Mouse (Mus musculus): ENCODE measurements at regions not wholly inside any gene's neighbourhood (a gene's known extent, or its start where the extent isn't known, plus 50 kb on each side); places are given as distances from the start of the nearest gene placed in this dataset.

GRCm38 (mm10) chr11:8237556-8237955, 426.8 kb downstream of the Tns3 start:
- DNase-seq (ENCODE audit: low spot score) = no peak
- Histone ChIP-seq H3K9me3 (ENCODE audit: control insufficient read depth, low read length) (no peaks in the 10 kb centered on the region), H3K9ac (ENCODE audit: low read length) (no peak overlapping the region), H3K27me3 (ENCODE audit: control insufficient read depth, insufficient read depth, low read length) (no peaks in the 10 kb centered on the region), H3K4me1 (ENCODE audit: control insufficient read depth, insufficient read depth, low read length) (no peaks in the 10 kb centered on the region), H3K36me3 (ENCODE audit: control insufficient read depth, insufficient read depth, low read length) (no peaks in the 10 kb centered on the region), H3K4me2 (ENCODE audit: low read depth) (no peak overlapping the region), H3K4me3 (ENCODE audit: low read depth, low read length) (no peak overlapping the region), H3K27ac (ENCODE audit: low read depth, low read length) (no peak overlapping the region)
- WGBS = 54% methylated on average over 4 of the region's 4 CpGs
- ATAC-seq (ENCODE audit: insufficient read depth, low FRiP score, low TSS enrichment) = no peak

GRCm38 (mm10) chr11:8236056-8236455, 428.3 kb downstream of the Tns3 start:
- DNase-seq (ENCODE audit: low spot score) (no peak), ATAC-seq (ENCODE audit: insufficient read depth, low FRiP score, low TSS enrichment) (no peak)
- 87% methylated on average over 2 of the region's 2 CpGs for WGBS
- no peaks in the 10 kb centered on the region for H3K4me1 ChIP-seq (ENCODE audit: control insufficient read depth, insufficient read depth, low read length)
- H3K27me3 ChIP-seq (ENCODE audit: control insufficient read depth, insufficient read depth, low read length) = no peaks in the 10 kb centered on the region
- H3K27ac ChIP-seq (ENCODE audit: low read depth, low read length) = no peak overlapping the region
- H3K9me3 ChIP-seq (ENCODE audit: control insufficient read depth, low read length) = no peaks in the 10 kb centered on the region
- H3K4me3 ChIP-seq (ENCODE audit: low read depth, low read length) = no peak overlapping the region
- no peaks in the 10 kb centered on the region for H3K36me3 ChIP-seq (ENCODE audit: control insufficient read depth, insufficient read depth, low read length)
- H3K4me2 ChIP-seq (ENCODE audit: low read depth) = no peak overlapping the region
- no peak overlapping the region for H3K9ac ChIP-seq (ENCODE audit: low read length)

DNA sequence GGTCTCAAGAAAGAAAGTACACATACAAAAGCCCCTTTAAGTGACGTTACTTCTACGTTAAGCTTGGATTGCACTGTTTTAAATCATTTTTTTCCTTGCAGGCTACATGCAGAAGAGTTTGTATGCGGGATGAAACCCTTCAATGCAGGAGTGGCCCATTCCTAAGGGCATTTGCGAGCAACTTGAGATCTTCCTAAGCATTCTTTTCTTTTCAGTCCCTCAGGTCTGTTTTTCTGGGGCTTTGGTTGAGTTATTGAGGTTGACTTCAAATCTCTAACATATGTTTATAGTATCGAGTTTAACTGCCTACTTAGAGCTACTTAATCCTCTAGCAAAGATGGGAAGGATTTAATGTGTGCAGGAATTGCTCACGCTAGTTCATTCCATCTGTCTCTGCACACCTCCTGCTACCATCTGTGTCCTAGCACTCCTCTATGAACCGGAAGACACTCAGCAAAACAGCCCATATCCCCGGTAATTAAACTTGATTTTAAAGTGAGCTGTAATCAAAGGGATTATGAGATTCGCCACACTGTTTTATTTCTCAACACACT, 431.6 kb downstream of the Tns3 start:
- Histone ChIP-seq H3K27ac (ENCODE audit: low read depth, low read length) (no peak overlapping the region), H3K4me3 (ENCODE audit: low read depth, low read length) (no peak overlapping the region), H3K36me3 (ENCODE audit: control insufficient read depth, insufficient read depth, low read length) (no peaks in the 10 kb centered on the region), H3K27me3 (ENCODE audit: control insufficient read depth, insufficient read depth, low read length) (no peaks in the 10 kb centered on the region), H3K9me3 (ENCODE audit: control insufficient read depth, low read length) (no peaks in the 10 kb centered on the region), H3K4me2 (ENCODE audit: low read depth) (no peak overlapping the region), H3K4me1 (ENCODE audit: control insufficient read depth, insufficient read depth, low read length) (no peaks in the 10 kb centered on the region), H3K9ac (ENCODE audit: low read length) (no peak overlapping the region)
- ATAC-seq (ENCODE audit: insufficient read depth, low FRiP score, low TSS enrichment) (no peak), DNase-seq (ENCODE audit: low spot score) (no peak)
- WGBS = 73% methylated on average over 9 of the region's 9 CpGs

GRCm38 (mm10) chr11:8229787-8230186, 434.5 kb downstream of the Tns3 start:
- no peak overlapping the region for H3K27ac ChIP-seq (ENCODE audit: low read depth, low read length)
- 66% methylated on average over 7 of the region's 7 CpGs for WGBS
- H3K4me1 ChIP-seq (ENCODE audit: control insufficient read depth, insufficient read depth, low read length) = no peaks in the 10 kb centered on the region
- H3K4me2 ChIP-seq (ENCODE audit: low read depth) = no peak overlapping the region
- ATAC-seq (ENCODE audit: insufficient read depth, low FRiP score, low TSS enrichment) = no peak
- no peaks in the 10 kb centered on the region for H3K27me3 ChIP-seq (ENCODE audit: control insufficient read depth, insufficient read depth, low read length)
- H3K4me3 ChIP-seq (ENCODE audit: low read depth, low read length) = no peak overlapping the region
- H3K9me3 ChIP-seq (ENCODE audit: control insufficient read depth, low read length) = no peaks in the 10 kb centered on the region
- DNase-seq (ENCODE audit: low spot score) = no peak
- H3K9ac ChIP-seq (ENCODE audit: low read length) = no peak overlapping the region
- no peaks in the 10 kb centered on the region for H3K36me3 ChIP-seq (ENCODE audit: control insufficient read depth, insufficient read depth, low read length)

- DNase-seq (ENCODE audit: low spot score) = no peak
- Histone ChIP-seq H3K36me3 (ENCODE audit: control insufficient read depth, insufficient read depth, low read length) (no peaks in the 10 kb centered on the region), H3K27ac (ENCODE audit: low read depth, low read length) (no peak overlapping the region)
Observed at GRCm38 (mm10) chr11:8227772-8228425, 436.4 kb downstream of the Tns3 start.

GRCm38 (mm10) chr11:8224366-8224765, 440.0 kb downstream of the Tns3 start:
- no peak overlapping the region for H3K4me2 ChIP-seq (ENCODE audit: low read depth)
- no peaks in the 10 kb centered on the region for H3K4me1 ChIP-seq (ENCODE audit: control insufficient read depth, insufficient read depth, low read length)
- no peak for DNase-seq (ENCODE audit: low spot score)
- H3K27ac ChIP-seq (ENCODE audit: low read depth, low read length) = no peak overlapping the region
- H3K4me3 ChIP-seq (ENCODE audit: low read depth, low read length) = no peak overlapping the region
- H3K9ac ChIP-seq (ENCODE audit: low read length) = no peak overlapping the region
- no peaks in the 10 kb centered on the region for H3K36me3 ChIP-seq (ENCODE audit: control insufficient read depth, insufficient read depth, low read length)
- ATAC-seq (ENCODE audit: insufficient read depth, low FRiP score, low TSS enrichment) = no peak
- 63% methylated on average over 1 of the region's 1 CpGs for WGBS
- H3K27me3 ChIP-seq (ENCODE audit: control insufficient read depth, insufficient read depth, low read length) = no peaks in the 10 kb centered on the region
- no peaks in the 10 kb centered on the region for H3K9me3 ChIP-seq (ENCODE audit: control insufficient read depth, low read length)

More at GRCm38 (mm10) chr11:8227772-8228425, 436.4 kb downstream of the Tns3 start:
- no peak overlapping the region for H3K9ac ChIP-seq (ENCODE audit: low read length)
- no peak overlapping the region for H3K4me2 ChIP-seq (ENCODE audit: low read depth)
- whole genome bisulfite sequencing = 59% methylated on average over 8 of the region's 8 CpGs
- no peaks in the 10 kb centered on the region for H3K27me3 ChIP-seq (ENCODE audit: control insufficient read depth, insufficient read depth, low read length)
- no peak for ATAC-seq (ENCODE audit: insufficient read depth, low FRiP score, low TSS enrichment)
- no peaks in the 10 kb centered on the region for H3K4me1 ChIP-seq (ENCODE audit: control insufficient read depth, insufficient read depth, low read length)
- H3K9me3 ChIP-seq (ENCODE audit: control insufficient read depth, low read length) = no peaks in the 10 kb centered on the region
- no peak overlapping the region for H3K4me3 ChIP-seq (ENCODE audit: low read depth, low read length)

- no peaks in the 10 kb centered on the region for H3K36me3 ChIP-seq (ENCODE audit: control insufficient read depth, insufficient read depth, low read length)
- H3K4me2 ChIP-seq (ENCODE audit: low read depth) = no peak overlapping the region
- no peak overlapping the region for H3K4me3 ChIP-seq (ENCODE audit: low read depth, low read length)
- ATAC-seq (ENCODE audit: insufficient read depth, low FRiP score, low TSS enrichment) = no peak
- DNase-seq (ENCODE audit: low spot score) = no peak
- no peaks in the 10 kb centered on the region for H3K9me3 ChIP-seq (ENCODE audit: control insufficient read depth, low read length)
- H3K4me1 ChIP-seq (ENCODE audit: control insufficient read depth, insufficient read depth, low read length) = no peaks in the 10 kb centered on the region
- 64% methylated on average over 3 of the region's 3 CpGs for WGBS
- H3K27ac ChIP-seq (ENCODE audit: low read depth, low read length) = no peak overlapping the region
- H3K9ac ChIP-seq (ENCODE audit: low read length) = no peak overlapping the region
- H3K27me3 ChIP-seq (ENCODE audit: control insufficient read depth, insufficient read depth, low read length) = no peaks in the 10 kb centered on the region
Observed at GRCm38 (mm10) chr11:8220618-8221017, 443.7 kb downstream of the Tns3 start.

- Histone ChIP-seq H3K9me3 (ENCODE audit: control insufficient read depth, low read length) (no peaks in the 10 kb centered on the region), H3K4me3 (ENCODE audit: low read depth, low read length) (no peak overlapping the region), H3K27ac (ENCODE audit: low read depth, low read length) (no peak overlapping the region), H3K36me3 (ENCODE audit: control insufficient read depth, insufficient read depth, low read length) (no peaks in the 10 kb centered on the region), H3K4me2 (ENCODE audit: low read depth) (no peak overlapping the region), H3K9ac (ENCODE audit: low read length) (no peak overlapping the region), H3K4me1 (ENCODE audit: control insufficient read depth, insufficient read depth, low read length) (no peaks in the 10 kb centered on the region), H3K27me3 (ENCODE audit: control insufficient read depth, insufficient read depth, low read length) (no peaks in the 10 kb centered on the region)
- WGBS = 54% methylated on average over 6 of the region's 6 CpGs
- DNase-seq (ENCODE audit: low spot score) = no peak
- no peak for ATAC-seq (ENCODE audit: insufficient read depth, low FRiP score, low TSS enrichment)
Observed at GRCm38 (mm10) chr11:8219911-8220310, 444.4 kb downstream of the Tns3 start.

DNA sequence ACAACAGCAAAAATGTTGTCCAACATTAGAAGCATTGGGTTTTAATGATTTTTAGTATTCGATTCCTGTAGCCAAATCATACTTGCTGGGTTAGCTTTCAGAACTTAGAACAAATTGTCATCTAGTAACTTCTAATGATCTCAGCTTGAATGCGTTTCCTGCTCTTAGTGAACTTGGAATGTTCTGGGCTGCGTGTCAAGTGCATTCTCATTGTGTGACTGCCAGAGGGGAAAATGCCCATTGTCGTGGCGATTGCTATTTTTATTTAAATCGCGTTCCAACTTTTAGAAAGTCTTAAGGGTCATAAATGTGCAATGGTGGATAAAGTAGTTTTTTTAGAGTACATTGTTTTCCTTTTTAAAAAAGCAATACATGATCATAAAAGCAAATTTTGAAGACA, 448.7 kb downstream of the Tns3 start:
- no peaks in the 10 kb centered on the region for H3K4me1 ChIP-seq (ENCODE audit: control insufficient read depth, insufficient read depth, low read length)
- H3K27me3 ChIP-seq (ENCODE audit: control insufficient read depth, insufficient read depth, low read length) = no peaks in the 10 kb centered on the region
- WGBS = 77% methylated on average over 7 of the region's 7 CpGs
- H3K4me2 ChIP-seq (ENCODE audit: low read depth) = no peak overlapping the region
- ATAC-seq (ENCODE audit: insufficient read depth, low FRiP score, low TSS enrichment) (no peak), DNase-seq (ENCODE audit: low spot score) (no peak)
- H3K4me3 ChIP-seq (ENCODE audit: low read depth, low read length) = no peak overlapping the region
- no peak overlapping the region for H3K27ac ChIP-seq (ENCODE audit: low read depth, low read length)
- no peak overlapping the region for H3K9ac ChIP-seq (ENCODE audit: low read length)
- no peaks in the 10 kb centered on the region for H3K9me3 ChIP-seq (ENCODE audit: control insufficient read depth, low read length)
- no peaks in the 10 kb centered on the region for H3K36me3 ChIP-seq (ENCODE audit: control insufficient read depth, insufficient read depth, low read length)

Data from neural tube, embryonic 11.5 days (tissue).